Mouse (Mus musculus): ENCODE measurements at regions not wholly inside any gene's neighbourhood (a gene's known extent, or its start where the extent isn't known, plus 50 kb on each side); places are given as distances from the start of the nearest gene placed in this dataset.

DNA sequence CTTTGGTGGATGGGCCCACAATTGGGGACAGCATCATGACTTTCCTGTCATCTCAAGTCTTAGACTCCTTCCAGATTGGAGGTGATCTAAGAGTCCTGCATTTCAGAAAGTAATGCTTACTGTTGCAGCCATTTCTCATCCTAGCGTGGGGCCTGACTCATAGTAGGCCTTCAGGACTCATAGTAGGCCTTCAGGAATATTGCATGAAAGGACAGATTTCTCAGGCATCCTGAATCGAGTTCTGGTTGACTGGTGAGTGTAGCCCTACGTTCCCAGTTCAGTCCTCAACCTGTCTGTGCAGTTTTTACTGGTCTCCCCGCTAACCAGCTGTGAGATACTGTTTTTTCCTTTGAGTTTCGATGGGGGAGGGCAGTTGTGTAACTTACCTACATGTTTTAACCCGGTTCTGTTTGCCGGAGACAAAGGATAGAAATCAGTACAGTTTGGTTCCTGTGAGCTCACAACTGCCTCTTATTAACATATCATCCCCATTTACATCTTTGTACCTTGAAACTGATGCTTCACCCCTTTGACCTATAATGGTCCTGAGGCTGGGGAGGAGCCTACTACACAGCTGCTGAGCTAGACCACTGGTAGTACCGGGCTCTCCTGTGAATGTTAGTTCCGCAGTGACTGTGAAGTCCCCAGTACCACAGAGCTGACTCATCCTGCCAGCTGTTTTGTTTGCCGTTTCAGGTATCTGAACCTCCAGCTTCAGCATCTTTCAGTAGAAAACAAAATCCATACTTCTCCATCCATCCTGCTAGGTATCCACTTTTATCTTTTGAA lies 1222.2 kb upstream of the A1bg start:
- no peak for DNase-seq (ENCODE audit: low spot score)

DNA sequence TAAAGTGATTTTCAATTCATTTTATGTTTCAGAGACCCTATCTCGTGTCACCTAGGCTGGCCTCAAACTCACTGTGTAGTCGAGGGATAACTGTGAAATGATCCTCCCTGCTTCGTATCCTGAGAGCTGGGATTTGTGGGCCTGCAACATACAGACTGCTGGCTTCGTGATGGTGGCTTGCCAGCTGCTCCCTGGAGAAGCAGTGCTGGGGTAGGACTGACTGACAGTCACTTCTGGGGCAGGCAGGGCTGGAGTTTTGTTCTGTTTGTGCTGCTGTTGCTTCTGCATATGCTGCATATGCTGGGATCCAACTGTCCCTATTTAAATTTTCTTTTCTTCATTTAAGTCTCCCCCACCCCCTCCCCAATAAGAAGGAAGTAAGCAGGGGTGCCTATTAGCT lies 1217.0 kb upstream of the A1bg start:
- DNase-seq (ENCODE audit: low spot score): no peak

- DNase-seq (ENCODE audit: low spot score): no peak
Observed at GRCm38 (mm10) chr15:62139192-62139591, 1216.4 kb upstream of the A1bg start.

DNA sequence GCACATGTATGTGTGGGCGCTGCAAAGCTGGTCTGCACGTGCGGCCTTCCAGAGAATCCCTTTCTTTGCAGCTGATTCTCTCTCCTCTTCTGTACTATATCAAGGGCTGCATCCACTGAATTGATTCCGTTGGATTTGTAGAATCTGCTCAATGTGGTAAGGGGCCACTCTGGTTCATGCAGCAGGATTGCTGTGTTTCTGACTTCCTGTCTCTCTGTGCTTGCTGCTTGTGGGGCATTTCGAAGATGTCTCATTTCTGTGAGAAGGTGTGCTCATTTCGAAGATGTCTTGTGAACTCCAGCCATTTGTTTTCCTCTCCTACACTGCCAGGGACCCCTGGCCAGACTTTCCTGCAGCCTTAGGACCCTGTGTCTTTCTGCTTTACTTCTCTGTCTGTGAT lies 1215.9 kb upstream of the A1bg start:
- peak; percentile 16 for DNase-seq (ENCODE audit: low spot score)

GRCm38 (mm10) chr15:62136932-62137594 lies 1214.3 kb upstream of the A1bg start:
- DNase-seq (ENCODE audit: low spot score): no peak

DNA sequence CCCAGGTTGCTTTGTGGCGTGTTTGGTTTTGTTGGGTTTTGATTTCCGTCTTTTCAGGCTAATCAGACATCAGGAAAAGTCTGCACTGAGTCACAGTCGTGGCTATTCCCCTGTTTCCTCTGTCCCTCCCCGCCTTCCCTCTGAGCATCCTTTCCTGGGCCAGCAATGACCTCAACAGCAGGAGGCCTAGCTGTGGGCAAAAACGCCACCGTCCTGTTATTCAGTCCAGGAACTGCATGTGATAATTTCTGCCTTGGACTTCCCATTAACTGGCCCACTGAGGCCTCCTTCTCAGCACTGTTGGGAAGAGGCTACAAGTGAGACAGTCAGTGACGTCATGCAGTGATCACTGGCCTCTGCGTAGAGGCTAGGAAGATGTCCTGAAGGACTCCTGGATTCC lies 1212.0 kb upstream of the A1bg start:
- DNase-seq (ENCODE audit: low spot score): no peak

DNA sequence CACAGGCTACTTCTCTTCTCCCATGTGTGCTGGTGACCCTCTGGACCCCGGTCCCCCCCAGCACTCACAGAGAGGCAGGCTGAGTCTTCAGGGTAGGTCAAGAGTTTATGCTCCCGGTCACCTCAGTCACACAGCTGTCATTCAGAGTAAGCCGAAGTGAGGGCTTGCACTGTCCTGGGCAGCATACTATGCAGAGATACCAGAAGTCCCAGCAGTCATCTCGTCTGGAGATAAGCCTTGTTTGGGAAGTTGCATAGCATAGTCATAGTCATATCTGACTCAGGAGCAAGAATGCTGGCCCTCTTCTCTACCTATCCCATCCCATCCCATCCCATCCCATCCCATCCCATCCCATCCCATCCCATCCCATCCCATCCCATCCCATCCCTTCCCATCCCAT lies 1211.5 kb upstream of the A1bg start:
- no peak for DNase-seq (ENCODE audit: low spot score)

DNA sequence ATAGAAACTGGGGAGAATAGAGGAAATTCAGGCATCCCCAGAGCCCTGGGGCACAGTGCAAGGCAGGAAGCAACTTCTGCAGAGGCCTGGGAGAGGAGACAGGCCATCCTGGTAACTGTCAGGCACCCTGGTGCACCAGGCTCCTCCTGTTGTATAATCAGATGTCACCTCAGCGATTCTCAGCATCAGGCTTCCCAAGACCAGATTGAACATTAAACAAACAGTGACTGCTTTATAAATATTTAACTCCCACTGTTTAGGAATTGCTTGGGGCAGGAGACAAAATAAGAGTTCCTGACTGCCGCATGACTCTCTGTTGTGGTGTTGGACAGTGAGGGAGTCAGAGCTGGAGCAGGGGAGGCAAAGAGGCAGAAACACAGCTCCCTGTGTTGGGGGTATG lies 1210.1 kb upstream of the A1bg start:
- DNase-seq (ENCODE audit: low spot score): no peak

GRCm38 (mm10) chr15:62131686-62132085 lies 1208.9 kb upstream of the A1bg start:
- no peak for DNase-seq (ENCODE audit: low spot score)

GRCm38 (mm10) chr15:62130530-62130929 lies 1207.7 kb upstream of the A1bg start:
- DNase-seq (ENCODE audit: low spot score): no peak

DNA sequence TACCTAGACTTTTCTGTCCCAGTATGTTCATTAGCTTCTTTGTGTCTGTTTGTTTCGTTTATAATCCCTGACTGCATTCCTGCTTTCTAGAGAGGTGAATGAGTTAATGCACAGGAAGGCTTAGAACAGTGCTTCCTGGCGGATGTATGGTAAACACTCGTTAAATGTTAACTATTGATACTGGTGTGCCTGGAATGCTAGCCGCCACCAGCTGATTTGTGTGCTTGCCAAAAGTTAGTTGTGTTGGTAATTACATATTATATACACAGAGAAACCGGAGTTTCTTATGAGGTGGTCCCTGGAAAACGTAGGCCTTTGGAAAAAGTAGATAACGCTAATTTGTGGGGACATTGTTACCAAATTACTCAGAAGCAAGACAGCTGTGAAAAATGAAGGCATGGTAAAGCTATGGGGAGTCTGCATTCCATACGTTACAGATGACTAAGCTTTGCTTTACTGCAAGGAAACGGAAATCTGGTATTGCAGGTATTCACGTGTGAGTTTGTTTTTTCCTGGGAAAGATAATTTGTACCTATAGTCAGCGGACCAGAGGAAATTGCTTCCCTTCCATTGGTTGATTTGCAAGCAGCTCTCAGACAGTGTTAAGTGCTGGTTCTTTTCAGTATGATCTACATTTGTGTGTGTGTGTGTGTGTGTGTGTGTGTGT lies 1205.9 kb upstream of the A1bg start:
- DNase-seq (ENCODE audit: low spot score): no peak

DNA sequence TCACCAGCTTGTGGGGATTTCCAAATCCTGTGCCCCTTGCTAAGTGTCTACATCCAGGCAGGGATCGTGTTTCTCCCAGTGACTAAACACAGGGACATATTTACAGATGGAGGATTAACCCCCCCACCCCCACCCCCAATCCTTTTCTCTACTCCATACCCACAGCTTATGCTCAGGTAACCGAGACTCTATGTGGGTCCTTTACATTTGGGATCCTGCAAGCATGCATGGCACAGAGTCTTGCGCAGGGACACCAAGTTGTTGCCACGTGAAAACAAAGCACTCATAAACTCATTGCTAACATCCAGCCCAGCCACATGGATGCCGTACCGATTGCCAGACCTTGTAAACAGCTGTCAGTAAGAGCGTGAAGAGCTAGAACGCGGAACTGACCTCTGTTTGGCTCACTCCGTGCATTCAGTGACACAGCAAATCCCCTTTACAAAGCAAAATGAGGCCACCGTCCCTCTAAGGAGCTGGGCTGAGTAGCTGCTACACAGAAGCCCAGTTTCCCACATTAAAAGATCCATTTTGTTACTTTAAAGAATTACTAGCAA lies 1204.9 kb upstream of the A1bg start:
- DNase-seq (ENCODE audit: low spot score): no peak

DNA sequence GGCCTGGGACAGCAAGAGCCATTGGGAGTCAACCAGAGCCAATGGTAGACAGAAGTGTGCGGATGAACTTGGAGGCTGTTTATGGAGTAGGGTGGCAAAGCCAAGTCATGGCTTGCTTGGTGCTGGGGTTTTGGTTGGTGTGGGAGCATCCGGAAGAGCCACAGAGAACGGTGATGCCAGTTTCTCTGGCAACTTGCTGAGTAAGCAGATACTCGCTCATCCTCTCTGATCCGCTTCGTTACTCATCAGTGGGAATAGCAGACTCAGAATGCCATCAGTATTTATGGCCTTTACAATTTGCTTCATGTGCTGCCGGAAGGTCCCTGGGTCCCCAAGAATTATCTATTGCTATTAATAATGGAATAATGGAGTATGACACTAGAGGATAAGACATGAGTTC lies 1202.9 kb upstream of the A1bg start:
- DNase-seq (ENCODE audit: low spot score): no peak

- no peak for DNase-seq (ENCODE audit: low spot score)
Observed at GRCm38 (mm10) chr15:62123756-62124155, 1200.9 kb upstream of the A1bg start.

- no peak for DNase-seq (ENCODE audit: low spot score)
Observed at GRCm38 (mm10) chr15:62122265-62123023, 1199.6 kb upstream of the A1bg start.

DNA sequence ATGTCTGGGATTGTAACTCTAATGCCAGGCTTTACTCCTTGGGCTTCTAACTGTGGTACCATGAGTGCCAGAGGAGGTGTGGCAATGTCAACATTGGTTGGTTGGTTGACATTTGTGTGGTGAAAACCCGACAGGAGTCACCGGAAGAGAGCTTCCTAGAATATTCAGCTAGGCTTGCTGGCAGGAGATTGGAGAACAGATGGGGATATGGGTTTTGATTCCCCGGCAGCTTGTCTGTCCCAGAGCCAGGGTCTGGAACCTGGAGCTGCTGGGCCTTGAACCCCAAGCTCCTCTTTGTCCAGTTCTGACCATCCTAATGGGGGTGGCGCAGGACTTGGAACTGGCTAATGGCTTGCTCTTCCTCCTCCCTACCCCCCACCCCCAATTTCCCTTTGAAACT lies 1198.9 kb upstream of the A1bg start:
- DNase-seq (ENCODE audit: low spot score): no peak

DNA sequence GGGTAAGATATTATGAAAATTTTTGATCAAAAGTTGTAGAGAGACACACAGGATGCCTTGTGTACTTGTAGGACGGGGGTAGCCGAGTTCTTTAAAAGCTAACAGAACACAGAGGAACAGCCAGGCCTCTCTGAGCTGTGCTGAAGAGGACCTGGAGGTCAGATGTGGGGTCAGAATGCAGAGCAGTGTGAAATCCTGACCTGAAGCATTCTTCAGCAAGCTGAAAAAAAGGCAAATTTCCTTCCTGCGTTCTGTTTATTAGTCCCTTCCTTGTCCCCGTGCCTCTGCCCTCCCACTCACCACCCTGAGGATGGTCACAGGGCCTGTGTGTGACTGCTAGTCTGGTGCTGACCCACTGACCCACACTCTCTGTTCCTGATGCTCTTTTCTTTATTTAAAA lies 1197.9 kb upstream of the A1bg start:
- no peak for DNase-seq (ENCODE audit: low spot score)

DNA sequence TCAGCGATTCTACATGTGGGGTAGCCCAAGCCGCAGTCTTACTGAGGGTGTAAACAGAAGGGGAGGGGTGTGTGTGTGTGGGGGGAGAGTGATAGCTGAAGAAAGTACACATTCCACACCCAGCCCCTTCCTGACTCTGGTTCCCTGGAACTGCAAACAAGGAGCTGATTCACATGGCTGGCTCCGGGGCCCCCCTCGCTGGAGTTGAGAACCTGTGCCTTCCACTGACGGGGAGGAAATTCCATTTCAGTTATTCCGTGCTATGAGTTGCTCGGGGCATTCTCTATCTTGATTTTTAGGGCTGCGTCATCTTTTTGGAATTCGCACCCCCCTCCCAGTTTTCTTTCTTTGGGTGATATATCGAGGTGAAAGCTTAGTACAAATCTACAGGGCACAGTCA lies 1196.2 kb upstream of the A1bg start:
- no peak for DNase-seq (ENCODE audit: low spot score)

GRCm38 (mm10) chr15:62116184-62116583 lies 1193.4 kb upstream of the A1bg start:
- DNase-seq (ENCODE audit: low spot score): no peak

GRCm38 (mm10) chr15:62114815-62115214 lies 1192.0 kb upstream of the A1bg start:
- DNase-seq (ENCODE audit: low spot score): no peak

DNA sequence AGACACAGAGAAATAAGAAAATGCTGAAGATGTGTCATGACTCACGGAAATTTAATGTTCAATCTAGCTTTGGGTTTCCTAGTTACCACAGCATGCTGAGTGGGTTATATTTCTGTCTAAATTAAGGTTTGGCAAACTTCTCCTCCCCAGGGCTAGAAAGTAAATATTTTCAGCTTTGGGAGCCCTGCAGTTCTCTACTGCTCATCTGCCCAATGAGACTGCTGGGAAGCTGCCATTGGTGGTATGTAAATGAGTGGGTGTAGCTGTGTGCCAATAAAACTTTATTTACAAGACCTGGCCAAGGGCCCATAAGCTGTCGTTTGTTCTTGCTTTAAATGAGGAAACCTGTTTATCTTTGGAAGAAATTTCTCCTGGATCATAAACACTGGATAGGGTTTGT lies 1189.3 kb upstream of the A1bg start:
- DNase-seq (ENCODE audit: low spot score): no peak

GRCm38 (mm10) chr15:62107976-62108375 lies 1185.2 kb upstream of the A1bg start:
- DNase-seq (ENCODE audit: low spot score): no peak

All from thymus, postnatal 0 days (tissue).